ENCODE assay signal across 28 mouse cellular contexts in the genomic region with DNA sequence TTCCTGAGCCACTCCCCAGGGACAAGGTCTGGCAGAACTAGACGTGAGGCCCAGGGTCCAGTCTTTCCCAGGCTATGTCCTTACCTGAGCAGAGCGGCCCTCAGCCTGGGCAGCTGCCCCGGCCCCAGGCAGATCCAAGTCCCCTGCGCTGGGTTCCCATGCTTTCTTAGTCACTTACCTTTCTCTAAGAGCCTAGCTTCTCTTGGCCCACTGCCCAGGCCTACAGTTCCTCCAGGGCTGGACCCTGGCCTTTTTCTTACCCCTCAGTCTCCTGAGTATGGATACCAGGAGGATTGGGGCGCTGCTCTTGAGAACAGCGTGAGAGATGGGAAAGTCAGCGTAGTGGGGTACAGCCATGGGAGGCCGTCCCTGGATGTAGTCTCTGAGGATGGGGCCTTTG. TPM values are rescaled to one million over a fixed set of nuclear protein-coding genes. Genes with fewer than 3 reads are reported as not detected.
DNase-seq lines count a peak whose midpoint lies in the region; ATAC-seq lines count a peak whose summit lies in the region.
"Had no signal": no experiment of that assay in that cellular context is flagged by ENCODE, and none has a peak within 500 bp of the region (broad histone marks: within the 10 kb centered on the region; RNA-seq: fewer than 3 reads in every experiment).

No protein-coding gene starts in this region.

- ATAC-seq in heart, embryonic 12.5 days (ENCODE audit: insufficient number of reproducible peaks, low FRiP score), result no peak
- no peak for ATAC-seq in heart, embryonic 11.5 days (replicated peaks; ENCODE audit: insufficient number of reproducible peaks, low FRiP score, low TSS enrichment)
- no peak for ATAC-seq in liver, embryonic 11.5 days (replicated peaks; ENCODE audit: low FRiP score)
- no peak for ATAC-seq in liver, embryonic 12.5 days

- H3K36me3 ChIP-seq in heart, embryonic 12.5 days, result peaks cover 55% of the 10 kb centered on the region
- peaks cover 21% of the 10 kb centered on the region for H3K36me3 ChIP-seq in heart, embryonic 11.5 days (ENCODE audit: control insufficient read depth, insufficient read depth, low read length)
- peaks cover 35% of the 10 kb centered on the region for H3K36me3 ChIP-seq in liver, embryonic 11.5 days (ENCODE audit: control insufficient read depth, insufficient read depth, low read length)
- peaks cover 59% of the 10 kb centered on the region for H3K36me3 ChIP-seq in liver, embryonic 12.5 days
- peaks cover 60% of the 10 kb centered on the region for H3K36me3 ChIP-seq in embryonic facial prominence, embryonic 10.5 days (replicated peaks)

- H3K27ac ChIP-seq in heart, embryonic 12.5 days (ENCODE audit: poor library complexity, severe bottlenecking), result no peak overlapping the region
- no peak overlapping the region for H3K27ac ChIP-seq in heart, embryonic 11.5 days (ENCODE audit: low read depth, low read length)
- H3K27ac ChIP-seq in liver, embryonic 11.5 days (ENCODE audit: low read depth, low read length), result no peak overlapping the region
- H3K27ac ChIP-seq in liver, embryonic 12.5 days, result no peak overlapping the region
- 0 out of 2 replicates have a peak overlapping the region, but pooled peaks have one; percentile 16 for H3K27ac ChIP-seq in embryonic facial prominence, embryonic 10.5 days (replicated peaks)
- H3K27ac ChIP-seq: heart, embryonic 15.5 days; kidney, postnatal 0 days; neural tube, embryonic 12.5 days had no signal

- H3K4me1 ChIP-seq in heart, embryonic 12.5 days (replicated peaks), result peaks cover 37% of the 10 kb centered on the region
- peaks cover 18% of the 10 kb centered on the region for H3K4me1 ChIP-seq in heart, embryonic 11.5 days (ENCODE audit: control insufficient read depth, insufficient read depth, low read length)
- peaks cover 23% of the 10 kb centered on the region for H3K4me1 ChIP-seq in liver, embryonic 11.5 days (replicated peaks; ENCODE audit: control insufficient read depth, insufficient read depth, low read length)
- H3K4me1 ChIP-seq in liver, embryonic 12.5 days, result peaks cover 43% of the 10 kb centered on the region
- H3K4me1 ChIP-seq in embryonic facial prominence, embryonic 10.5 days, result peaks cover 35% of the 10 kb centered on the region

- no peaks in the 10 kb centered on the region for H3K9me3 ChIP-seq in heart, embryonic 12.5 days (replicated peaks)
- no peaks in the 10 kb centered on the region for H3K9me3 ChIP-seq in heart, embryonic 11.5 days (replicated peaks; ENCODE audit: control insufficient read depth, low read length)
- no peaks in the 10 kb centered on the region for H3K9me3 ChIP-seq in liver, embryonic 11.5 days (ENCODE audit: control insufficient read depth, low read length)
- H3K9me3 ChIP-seq in liver, embryonic 12.5 days (replicated peaks), result no peaks in the 10 kb centered on the region
- H3K9me3 ChIP-seq in embryonic facial prominence, embryonic 10.5 days, result no peaks in the 10 kb centered on the region
- H3K9me3 ChIP-seq: embryonic facial prominence, embryonic 15.5 days; G1E; heart, embryonic 15.5 days; neural tube, embryonic 12.5 days had no signal

- peak overlapping the region; percentile 42; the same call in 1 of the 2 replicates for H3K9ac ChIP-seq in heart, embryonic 12.5 days
- no peak overlapping the region for H3K9ac ChIP-seq in heart, embryonic 11.5 days (ENCODE audit: low read depth, low read length)
- H3K9ac ChIP-seq in liver, embryonic 11.5 days (ENCODE audit: low read depth, low read length), result 0 out of 2 replicates have a peak overlapping the region, but pooled peaks have one; percentile 7
- no peak overlapping the region for H3K9ac ChIP-seq in liver, embryonic 12.5 days
- H3K9ac ChIP-seq: embryonic facial prominence, embryonic 15.5 days; heart, embryonic 15.5 days; neural tube, embryonic 12.5 days had no signal

- no peak overlapping the region for H3K4me3 ChIP-seq in heart, embryonic 12.5 days
- H3K4me3 ChIP-seq in heart, embryonic 11.5 days (ENCODE audit: low read depth, low read length), result no peak overlapping the region
- H3K4me3 ChIP-seq in liver, embryonic 11.5 days (ENCODE audit: low read depth, low read length), result no peak overlapping the region
- H3K4me3 ChIP-seq in liver, embryonic 12.5 days, result no peak overlapping the region
- H3K4me3 ChIP-seq in embryonic facial prominence, embryonic 10.5 days, result no peak overlapping the region
- H3K4me3 ChIP-seq: embryonic facial prominence, embryonic 15.5 days; heart, embryonic 15.5 days; neural tube, embryonic 12.5 days had no signal

- no peaks in the 10 kb centered on the region for H3K27me3 ChIP-seq in heart, embryonic 12.5 days (replicated peaks)
- no peaks in the 10 kb centered on the region for H3K27me3 ChIP-seq in heart, embryonic 11.5 days (ENCODE audit: control insufficient read depth, insufficient read depth, low read length)
- H3K27me3 ChIP-seq in liver, embryonic 11.5 days (replicated peaks; ENCODE audit: control insufficient read depth, insufficient read depth, low read length), result no peaks in the 10 kb centered on the region
- H3K27me3 ChIP-seq in liver, embryonic 12.5 days (replicated peaks), result no peaks in the 10 kb centered on the region
- no peaks in the 10 kb centered on the region for H3K27me3 ChIP-seq in embryonic facial prominence, embryonic 10.5 days (replicated peaks; ENCODE audit: low read depth, poor library complexity, severe bottlenecking)
- H3K27me3 ChIP-seq: embryonic facial prominence, embryonic 15.5 days; heart, embryonic 15.5 days; neural tube, embryonic 12.5 days had no signal

- H3K4me2 ChIP-seq in heart, embryonic 12.5 days, result no peak overlapping the region
- no peak overlapping the region for H3K4me2 ChIP-seq in heart, embryonic 11.5 days
- no peak overlapping the region for H3K4me2 ChIP-seq in liver, embryonic 11.5 days
- H3K4me2 ChIP-seq in liver, embryonic 12.5 days, result no peak overlapping the region
- H3K4me2 ChIP-seq: embryonic facial prominence, embryonic 15.5 days; heart, embryonic 15.5 days; neural tube, embryonic 12.5 days had no signal

- DNase-seq in liver, embryonic 11.5 days (ENCODE audit: low spot score), result no peak
- no peak for DNase-seq in embryonic facial prominence, embryonic 10.5 days (ENCODE audit: low spot score)
- DNase-seq in kidney, postnatal 4 days, result peak; percentile 45 to 65
- no peak for DNase-seq in layer of hippocampus, adult 8-10 months (ENCODE audit: low spot score in 2 of 2)
- DNase-seq in yolk sac, embryonic 10.5 days (ENCODE audit: low spot score), result no peak
- DNase-seq: adrenal gland, postnatal 14 days; cerebellum, adult 9-11 months; heart, adult 18-20 months; liver; lung, adult 2 months; lung, postnatal 36 days; right cerebral cortex, postnatal 14 days; spleen, adult 18-20 months; thymus, postnatal 14 days had no signal

- 91% methylated on average over 8 of the region's 8 CpGs for WGBS in heart, embryonic 12.5 days
- WGBS in heart, embryonic 11.5 days (ENCODE audit: insufficient replicate concordance), result 93% methylated on average over 8 of the region's 8 CpGs
- 96% methylated on average over 8 of the region's 8 CpGs for WGBS in liver, embryonic 11.5 days
- 89% methylated on average over 8 of the region's 8 CpGs for WGBS in liver, embryonic 12.5 days (ENCODE audit: insufficient replicate concordance)
- WGBS in embryonic facial prominence, embryonic 10.5 days, result 95% methylated on average over 8 of the region's 8 CpGs

RNA-seq across cellular contexts. Expression of a gene that starts 3.4 kb away (rescaled TPM):
- 54.0 and 54.7 TPM in 2 replicates for polyA plus RNA-seq in heart, embryonic 12.5 days (2016; fragmentation: Nextera tagmentation; extraction: Ambion mirVana)
- polyA plus RNA-seq in heart, embryonic 11.5 days (2014; fragmentation: Nextera tagmentation; extraction: Ambion mirVana), result 29.3 and 31.7 TPM in 2 replicates
- polyA plus RNA-seq in liver, embryonic 11.5 days (2014; fragmentation: Nextera tagmentation; extraction: Ambion mirVana), result 40.8 and 43.0 TPM in 2 replicates
- polyA plus RNA-seq in liver, embryonic 12.5 days (2016; fragmentation: Nextera tagmentation; extraction: Ambion mirVana), result 32.2 and 33.5 TPM in 2 replicates
- 52.0 and 53.5 TPM in 2 replicates for polyA plus RNA-seq in embryonic facial prominence, embryonic 10.5 days (2016; fragmentation: Nextera tagmentation; extraction: Ambion mirVana)
- total RNA-seq in layer of hippocampus, adult 8-10 months (2022), result 10 to 100 TPM; 59.2 to 63.9 (median 62.6) TPM

RNA-seq across cellular contexts. Expression of a gene that starts 19.0 kb away (rescaled TPM):
- polyA plus RNA-seq in heart, embryonic 12.5 days (2016; fragmentation: Nextera tagmentation; extraction: Ambion mirVana), result 0.15 and 0.47 TPM in 2 replicates
- polyA plus RNA-seq in heart, embryonic 11.5 days (2014; fragmentation: Nextera tagmentation; extraction: Ambion mirVana), result 0.23 and 0.47 TPM in 2 replicates
- 0.55 and 0.99 TPM in 2 replicates for polyA plus RNA-seq in liver, embryonic 11.5 days (2014; fragmentation: Nextera tagmentation; extraction: Ambion mirVana)
- polyA plus RNA-seq in liver, embryonic 12.5 days (2016; fragmentation: Nextera tagmentation; extraction: Ambion mirVana), result 0.17 and 0.43 TPM in 2 replicates
- polyA plus RNA-seq in embryonic facial prominence, embryonic 10.5 days (2016; fragmentation: Nextera tagmentation; extraction: Ambion mirVana), result 0.34 and 0.74 TPM in 2 replicates
- total RNA-seq in layer of hippocampus, adult 8-10 months (2022), result 1 to 10 TPM in 1 of 4 experiments, under 1 TPM in 2, not detected in 1; 0.34 to 1.2 (median 0.38) TPM
- total RNA-seq: adrenal gland, postnatal 14 days; gastrocnemius, adult 8-10 months; left cerebral cortex, postnatal 10 days had no signal
- polyA plus RNA-seq: brain, embryonic 14.5 days; heart, embryonic 15.5 days; stomach, embryonic 14.5 days had no signal

RNA-seq across cellular contexts. Expression of a gene that starts 19.1 kb away (rescaled TPM):
- 26.2 and 26.8 TPM in 2 replicates for polyA plus RNA-seq in heart, embryonic 12.5 days (2016; fragmentation: Nextera tagmentation; extraction: Ambion mirVana)
- polyA plus RNA-seq in heart, embryonic 11.5 days (2014; fragmentation: Nextera tagmentation; extraction: Ambion mirVana), result 25.0 and 29.3 TPM in 2 replicates
- polyA plus RNA-seq in liver, embryonic 11.5 days (2014; fragmentation: Nextera tagmentation; extraction: Ambion mirVana), result 69.4 and 70.3 TPM in 2 replicates
- polyA plus RNA-seq in liver, embryonic 12.5 days (2016; fragmentation: Nextera tagmentation; extraction: Ambion mirVana), result 34.3 and 39.3 TPM in 2 replicates
- 35.6 and 36.1 TPM in 2 replicates for polyA plus RNA-seq in embryonic facial prominence, embryonic 10.5 days (2016; fragmentation: Nextera tagmentation; extraction: Ambion mirVana)
- total RNA-seq in layer of hippocampus, adult 8-10 months (2022), result 10 to 100 TPM; 28.9 to 33.0 (median 31.8) TPM

RNA-seq across cellular contexts. Expression of a gene that starts 25.1 kb away (rescaled TPM):
- 0.84 TPM in 1 of 2 replicates, not detected in the other for polyA plus RNA-seq in heart, embryonic 12.5 days (2016; fragmentation: Nextera tagmentation; extraction: Ambion mirVana)
- 0.49 TPM in 1 of 2 replicates, not detected in the other for polyA plus RNA-seq in heart, embryonic 11.5 days (2014; fragmentation: Nextera tagmentation; extraction: Ambion mirVana)
- 6.9 and 11.4 TPM in 2 replicates for polyA plus RNA-seq in liver, embryonic 11.5 days (2014; fragmentation: Nextera tagmentation; extraction: Ambion mirVana)
- polyA plus RNA-seq in liver, embryonic 12.5 days (2016; fragmentation: Nextera tagmentation; extraction: Ambion mirVana), result 7.0 and 9.5 TPM in 2 replicates
- not detected in 2 replicates for polyA plus RNA-seq in embryonic facial prominence, embryonic 10.5 days (2016; fragmentation: Nextera tagmentation; extraction: Ambion mirVana)
- not detected for total RNA-seq in layer of hippocampus, adult 8-10 months (2022)
- total RNA-seq: G1E; gastrocnemius, adult 8-10 months; heart, adult 18-20 months; heart, postnatal 4 days; layer of hippocampus, postnatal 14 days; left cerebral cortex, postnatal 10 days had no signal
- polyA plus RNA-seq: G1E; neural tube, embryonic 12.5 days had no signal

RNA-seq across cellular contexts. Expression of a gene that starts 33.3 kb away (rescaled TPM):
- 33.4 and 34.2 TPM in 2 replicates for polyA plus RNA-seq in heart, embryonic 12.5 days (2016; fragmentation: Nextera tagmentation; extraction: Ambion mirVana)
- 24.3 and 25.7 TPM in 2 replicates for polyA plus RNA-seq in heart, embryonic 11.5 days (2014; fragmentation: Nextera tagmentation; extraction: Ambion mirVana)
- 23.7 and 23.8 TPM in 2 replicates for polyA plus RNA-seq in liver, embryonic 11.5 days (2014; fragmentation: Nextera tagmentation; extraction: Ambion mirVana)
- polyA plus RNA-seq in liver, embryonic 12.5 days (2016; fragmentation: Nextera tagmentation; extraction: Ambion mirVana), result 17.1 and 17.4 TPM in 2 replicates
- 32.6 and 36.5 TPM in 2 replicates for polyA plus RNA-seq in embryonic facial prominence, embryonic 10.5 days (2016; fragmentation: Nextera tagmentation; extraction: Ambion mirVana)
- total RNA-seq in layer of hippocampus, adult 8-10 months (2022), result 100 to 1,000 TPM; 140 to 156 (median 148) TPM

Comparison
In these comparisons a context has a peak if more than half of its experiments do, and no peak if none do; other contexts are left out.
1. H3K9ac ChIP-seq: peak in heart, embryonic 12.5 days (single experiment) and liver, embryonic 11.5 days (single experiment); none in heart, embryonic 11.5 days (single experiment) and liver, embryonic 12.5 days (single experiment).
2. DNase-seq: peak in kidney, postnatal 4 days (2 of 2); none in liver, embryonic 11.5 days (single experiment), embryonic facial prominence, embryonic 10.5 days (single experiment), layer of hippocampus, adult 8-10 months (0 of 2) and yolk sac, embryonic 10.5 days (single experiment).